Mouse (Mus musculus) urinary bladder, postnatal 36 days (tissue): Measurements from ENCODE around the gene Rpl11.
"Not testable (repeated sequence)": the region's sequence is repeated elsewhere in the genome, so short reads cannot be mapped to it uniquely, and the experiment has no call there.

Experiments used
- DNase-seq, 2 experiments: peaks; one replicate each; pipeline ENCODE4 v3.0.0; 2022; ENCODE audit warnings: low spot score in 2 of 2, mixed read lengths in 1 of 2

Rpl11 gene

GRCm38 (mm10) chr4:136053247-136053596, at the start of gene Rpl11:
TSS of gene Rpl11 (minus strand) at chr4:136053428.
- peak; percentile 84 to 91 for DNase-seq

GRCm38 (mm10) chr4:136101753-136102152, 48.5 kb upstream of the Rpl11 start:
- DNase-seq = not testable (repeated sequence)

- no peak for DNase-seq
These were observed 47.3 kb upstream of the Rpl11 start for GRCm38 (mm10) chr4:136100396-136101070.

GRCm38 (mm10) chr4:136098446-136098845, 45.2 kb upstream of the Rpl11 start:
- DNase-seq = no peak

DNA sequence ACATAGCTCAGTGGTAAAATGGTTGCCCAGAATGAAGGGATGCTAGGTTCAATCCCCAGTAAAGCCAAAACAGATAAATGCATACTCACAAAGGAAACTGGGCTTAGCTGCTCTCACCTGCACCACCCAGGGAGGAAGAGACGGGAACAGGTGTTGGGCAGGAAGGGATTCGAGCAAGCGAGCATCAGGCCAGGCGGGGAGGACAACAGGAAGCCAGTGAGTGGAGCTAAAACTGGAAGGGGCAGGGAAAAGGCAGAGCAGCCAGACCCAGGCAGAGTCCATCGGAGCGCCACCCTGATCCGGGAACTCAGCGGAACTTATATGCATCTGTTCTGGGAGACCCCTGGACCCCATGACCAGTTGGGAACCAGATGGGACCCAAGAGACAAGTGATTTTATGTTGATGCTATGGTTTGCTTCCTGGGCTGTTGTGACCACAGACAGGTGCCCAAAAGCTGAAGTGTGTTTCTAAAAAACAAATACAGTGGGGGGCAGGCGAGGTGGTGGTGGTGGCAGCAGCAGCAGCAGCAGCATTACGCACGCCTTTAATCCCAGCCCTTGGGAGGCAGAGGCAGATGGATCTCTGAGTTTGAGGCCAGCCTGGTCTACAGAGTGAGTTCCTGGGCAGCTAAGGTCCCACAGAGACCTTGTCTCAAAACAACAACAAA, 43.4 kb upstream of the Rpl11 start:
- no peak for DNase-seq

GRCm38 (mm10) chr4:136095490-136096105, 42.4 kb upstream of the Rpl11 start:
- no peak for DNase-seq

DNA sequence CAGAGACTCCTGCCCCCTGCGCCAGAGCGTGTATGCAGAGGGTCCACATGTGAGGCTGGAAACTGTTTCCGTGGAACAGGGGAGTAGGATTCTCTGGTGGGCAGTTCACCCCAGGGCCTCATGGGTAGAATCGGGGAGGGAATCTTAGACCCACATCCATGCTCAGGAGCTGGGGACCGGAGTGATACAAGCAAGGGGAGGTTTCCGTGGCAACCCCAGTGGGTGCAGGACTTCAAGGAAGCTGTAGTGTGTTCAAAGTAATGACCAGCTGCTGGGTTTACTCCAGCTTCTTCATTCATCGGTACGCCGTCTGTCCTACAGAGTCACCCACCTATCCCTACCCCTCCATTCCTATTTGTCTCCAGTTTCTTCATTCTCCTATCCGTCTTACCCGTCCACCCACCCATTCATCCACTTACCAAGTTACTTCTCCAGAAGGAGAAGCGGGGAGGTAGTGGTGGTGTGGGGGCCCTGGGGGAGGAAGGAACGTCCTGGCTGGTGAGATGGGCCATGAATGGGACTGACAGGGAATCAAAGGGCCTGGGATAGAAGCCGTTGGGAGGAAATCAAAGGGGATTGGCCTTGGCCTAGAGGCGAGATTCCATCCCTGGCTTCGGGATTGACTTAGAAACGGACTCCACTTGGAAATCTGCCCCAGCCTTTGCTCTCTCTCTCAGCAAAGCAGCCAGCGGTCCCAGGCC, 41.4 kb upstream of the Rpl11 start:
- no peak for DNase-seq

DNA sequence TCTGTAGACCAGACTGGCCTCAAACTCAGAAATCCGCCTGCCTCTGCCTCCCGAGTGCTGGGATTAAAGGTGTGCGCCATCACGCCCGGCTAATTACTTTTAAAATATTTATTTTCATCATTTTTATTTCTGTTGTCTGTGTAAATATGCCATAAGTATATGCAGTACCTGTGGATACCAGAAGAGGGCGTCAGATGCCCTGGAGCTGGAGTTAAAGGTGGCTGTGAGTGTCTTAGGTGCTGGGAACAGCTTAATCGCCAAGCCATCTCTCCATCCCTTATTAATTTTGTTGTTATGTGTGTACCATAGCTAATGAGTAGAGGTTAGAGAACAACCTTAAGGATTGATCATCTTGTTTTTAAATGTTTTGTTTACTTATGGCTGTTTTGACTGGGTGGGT, 39.3 kb upstream of the Rpl11 start:
- no peak for DNase-seq

DNA sequence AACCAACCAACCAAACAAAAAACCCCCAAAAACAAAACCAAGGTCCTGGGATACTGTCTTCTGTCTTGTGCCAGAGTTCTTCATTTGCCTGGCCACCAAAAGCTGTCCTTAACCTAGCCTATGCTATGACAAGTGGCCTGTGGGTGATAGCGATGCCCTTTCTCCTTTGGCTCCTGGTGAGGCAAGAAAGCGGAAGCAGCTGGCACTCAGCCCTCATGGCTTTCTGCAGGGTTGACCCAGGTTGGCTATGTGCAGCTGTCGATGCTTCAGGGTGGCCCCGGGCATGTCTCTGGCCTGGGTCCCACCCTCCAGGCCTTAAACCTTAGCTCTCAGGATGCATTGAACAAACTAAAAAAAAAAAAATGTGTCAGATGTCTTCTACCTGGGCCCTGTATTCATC, 38.1 kb upstream of the Rpl11 start:
- DNase-seq = no peak

DNA sequence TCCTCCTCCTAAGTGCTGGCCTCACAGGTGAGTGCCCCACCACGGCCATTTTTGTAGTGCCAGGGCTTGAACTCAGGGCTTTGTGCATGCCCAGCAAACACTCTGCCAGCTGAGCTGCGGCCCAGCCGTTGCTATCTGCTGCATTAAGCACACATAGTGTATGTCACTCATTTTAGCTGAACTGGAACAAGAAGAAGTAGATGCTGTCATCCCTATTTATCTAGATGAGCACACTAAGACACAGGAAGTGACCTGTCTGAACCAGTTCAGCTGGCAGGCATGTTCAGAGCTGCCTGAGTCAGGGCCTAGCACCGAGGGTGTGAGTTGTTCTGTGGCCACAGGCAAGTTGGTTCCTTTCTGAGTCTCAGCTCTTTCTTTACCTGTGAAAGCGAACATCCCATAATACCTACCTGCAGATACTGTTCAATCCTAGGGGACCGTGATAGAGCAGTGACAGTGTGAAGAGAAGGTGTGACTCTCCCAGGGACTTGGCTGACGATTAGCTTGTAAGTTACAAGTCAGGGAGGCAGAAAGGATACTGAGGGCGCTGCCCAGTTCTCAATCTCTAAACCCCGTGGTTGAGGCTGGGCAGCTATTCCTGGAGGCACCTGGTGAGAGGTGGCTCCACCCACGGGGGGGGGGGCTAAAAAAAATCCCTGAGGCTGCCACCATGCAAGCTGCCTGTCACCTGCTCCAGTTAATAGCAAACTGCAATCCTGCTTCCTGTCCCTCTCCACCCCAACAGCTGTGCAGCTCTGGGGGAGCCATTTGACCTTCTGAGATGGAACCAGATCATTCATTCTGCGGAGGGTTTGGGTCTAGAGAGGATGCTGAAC, 36.7 kb upstream of the Rpl11 start:
- DNase-seq = no peak

DNA sequence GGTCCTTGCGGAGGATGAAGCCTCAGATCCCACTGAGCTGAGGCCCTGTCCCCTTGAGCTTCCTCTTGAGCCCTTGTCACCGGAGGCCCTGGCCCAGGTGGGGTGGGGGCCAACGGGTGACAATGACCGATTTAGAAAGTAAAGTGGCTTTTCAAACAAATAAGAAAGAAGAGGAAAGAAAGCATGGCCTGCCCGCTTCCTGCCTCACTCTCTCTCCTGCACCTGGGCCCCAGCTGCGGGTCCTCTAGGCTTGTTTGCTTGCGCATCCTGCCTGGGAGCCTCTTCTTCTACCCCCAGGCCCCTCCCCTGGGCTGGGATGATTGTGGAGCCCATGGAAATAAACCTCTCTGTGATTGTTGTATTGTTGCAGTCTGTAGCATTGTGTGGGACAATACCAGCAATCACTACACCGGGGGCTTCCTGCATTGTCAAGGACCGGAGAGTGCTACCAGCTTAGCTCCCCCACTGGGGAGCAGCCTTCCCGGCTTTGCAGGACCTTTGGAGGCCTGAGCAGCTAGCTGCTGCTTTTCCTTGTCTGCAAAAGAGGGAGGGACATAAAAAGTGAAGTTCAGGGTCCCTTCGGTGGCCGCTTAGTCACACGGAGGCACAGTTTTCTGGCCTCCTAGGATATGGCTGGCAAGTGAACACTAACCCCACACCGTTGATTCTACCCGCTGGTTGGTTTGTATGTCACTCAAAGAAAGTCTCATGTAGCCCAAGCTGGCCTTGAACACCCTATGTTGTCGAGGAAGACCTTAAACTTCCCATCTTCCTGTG, 35.9 kb upstream of the Rpl11 start:
- no peak for DNase-seq

DNA sequence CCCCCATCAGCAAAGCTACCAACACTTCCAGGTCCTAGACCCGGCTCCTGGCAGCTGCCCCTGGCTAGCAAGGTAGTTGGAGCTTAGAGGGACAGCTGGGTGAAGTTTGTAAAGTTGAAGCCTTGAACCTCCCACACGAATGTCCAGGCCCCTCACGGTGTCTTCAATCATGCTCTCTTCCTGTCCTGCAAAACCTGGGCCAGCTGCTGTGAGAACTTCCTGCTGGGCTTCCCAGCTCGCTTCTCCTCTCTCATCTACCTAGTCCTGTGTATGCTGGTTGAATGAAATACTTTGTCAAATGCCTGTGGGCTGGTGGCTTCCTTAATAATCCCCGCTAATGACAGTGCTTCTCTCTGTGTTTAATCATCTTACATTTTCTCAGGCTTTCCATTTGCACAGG, 35.1 kb upstream of the Rpl11 start:
- DNase-seq = no peak

- DNase-seq = no peak
These were observed 34.0 kb upstream of the Rpl11 start for GRCm38 (mm10) chr4:136087261-136087660.

- DNase-seq = no peak
These were observed 31.6 kb upstream of the Rpl11 start for GRCm38 (mm10) chr4:136084840-136085239.

- DNase-seq = no peak
These were observed 30.3 kb upstream of the Rpl11 start for GRCm38 (mm10) chr4:136083269-136084105.

- DNase-seq = peak in 1 of 2 experiments; percentile 26
These were observed 28.5 kb upstream of the Rpl11 start for GRCm38 (mm10) chr4:136081729-136082128.

DNA sequence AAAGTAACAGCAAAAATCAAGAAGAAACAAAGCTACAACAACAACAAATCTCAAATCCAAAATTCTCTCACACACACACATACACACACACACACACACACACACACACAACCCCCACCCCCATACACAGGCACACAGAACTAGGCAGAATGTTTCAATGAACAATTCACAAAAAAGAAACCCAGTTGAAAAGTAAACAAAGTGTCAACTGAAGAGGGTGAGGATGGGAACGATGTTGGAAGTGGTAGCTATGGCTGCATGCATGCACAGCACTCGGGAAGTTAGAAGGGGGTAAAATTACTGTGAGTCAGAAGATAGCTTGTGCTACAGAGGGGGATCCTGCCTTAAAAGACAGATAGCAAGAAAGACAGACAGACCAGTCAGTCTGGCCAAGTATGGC, 25.4 kb upstream of the Rpl11 start:
- no peak for DNase-seq

GRCm38 (mm10) chr4:136076776-136077538, 23.7 kb upstream of the Rpl11 start:
- no peak for DNase-seq

DNA sequence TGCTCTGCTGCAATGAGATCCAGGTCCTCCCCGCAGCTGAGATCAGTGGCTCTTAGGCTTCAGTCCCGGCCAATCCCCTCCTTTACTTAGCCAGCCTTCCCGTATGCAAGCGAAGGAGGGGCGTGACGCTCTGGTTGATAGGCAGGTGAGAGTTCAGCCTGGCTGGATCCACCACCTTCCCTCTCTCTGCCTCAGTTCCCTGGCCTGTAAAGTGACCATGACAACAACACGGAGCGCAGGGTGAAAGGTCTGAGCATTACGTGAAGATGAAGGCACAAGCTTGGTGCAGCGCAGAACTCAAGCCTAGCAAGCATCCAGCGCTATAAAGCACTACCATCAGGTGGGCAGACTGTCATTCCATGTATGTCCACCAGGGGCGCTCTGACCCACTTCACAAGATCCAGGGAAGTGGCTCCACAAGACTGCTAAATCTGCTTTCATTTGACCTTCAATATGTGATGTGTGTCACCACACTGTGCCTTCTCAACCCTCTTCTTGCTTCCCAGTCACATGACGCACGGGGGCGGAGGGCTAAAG, 18.0 kb upstream of the Rpl11 start:
- peak; percentile 68 to 81 for DNase-seq
